Mouse (Mus musculus) natural killer cell, adult 2 months (primary cell): ENCODE data around the gene Oat.

ENCODE experiments used
- DNase-seq, 2 experiments: peaks; one replicate each; pipeline ENCODE4 v3.0.0; 2022; ENCODE audit warnings: low spot score in 2 of 2

Oat gene

GRCm38 (mm10) chr7:132576116-132576650 is at the start of gene Oat:
TSS of gene Oat (minus strand) at chr7:132576398.
- DNase-seq, result peak; percentile 88 to 92

DNA sequence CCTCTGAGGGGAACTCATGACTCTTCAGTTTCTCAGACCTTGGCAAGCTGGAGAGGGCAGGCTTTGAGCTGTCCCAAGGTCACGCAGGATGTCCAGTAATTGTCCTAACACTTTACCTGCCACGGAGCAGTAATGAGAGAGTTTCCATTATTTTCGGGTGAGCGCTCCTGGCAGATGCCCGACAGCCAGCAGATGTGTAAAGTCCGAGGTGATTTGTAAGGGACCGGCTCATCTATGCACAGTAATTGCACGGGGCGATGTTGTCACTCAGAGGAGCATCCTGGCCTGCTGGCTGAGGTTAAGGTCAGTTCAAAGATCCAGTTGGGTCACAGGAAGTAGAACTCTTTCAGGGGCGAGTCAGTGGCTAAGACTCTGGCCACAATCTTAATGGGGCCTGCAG is 48.0 kb upstream of the Oat start:
- no peak for DNase-seq

GRCm38 (mm10) chr7:132619975-132620918 is 44.0 kb upstream of the Oat start:
- no peak for DNase-seq

GRCm38 (mm10) chr7:132619549-132619948 is 43.4 kb upstream of the Oat start:
- no peak for DNase-seq

GRCm38 (mm10) chr7:132617021-132617564 is 40.9 kb upstream of the Oat start:
- no peak for DNase-seq

- no peak for DNase-seq
These were observed 40.2 kb upstream of the Oat start for GRCm38 (mm10) chr7:132616391-132616790.

- DNase-seq, result no peak
These were observed 39.1 kb upstream of the Oat start for GRCm38 (mm10) chr7:132615346-132615745.

DNA sequence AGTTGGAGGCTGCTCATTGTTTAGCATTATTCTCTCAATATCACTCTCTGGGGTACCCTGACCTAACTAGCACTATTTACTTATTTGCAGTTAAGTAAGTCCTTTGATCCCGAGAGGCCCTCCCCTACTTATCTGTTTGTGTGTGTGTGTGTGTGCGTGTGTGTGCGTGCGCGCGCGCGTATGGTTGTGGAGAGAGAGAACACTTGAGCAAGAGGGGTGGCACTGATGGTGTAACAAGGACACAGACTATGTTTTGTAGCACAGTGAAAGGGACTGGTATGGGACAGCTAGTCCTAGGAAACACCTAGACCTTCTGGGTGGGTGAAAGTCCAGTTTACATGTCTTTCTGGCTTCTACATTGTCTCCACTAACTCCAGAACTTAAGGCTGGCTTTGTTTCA is 35.3 kb upstream of the Oat start:
- no peak for DNase-seq

DNA sequence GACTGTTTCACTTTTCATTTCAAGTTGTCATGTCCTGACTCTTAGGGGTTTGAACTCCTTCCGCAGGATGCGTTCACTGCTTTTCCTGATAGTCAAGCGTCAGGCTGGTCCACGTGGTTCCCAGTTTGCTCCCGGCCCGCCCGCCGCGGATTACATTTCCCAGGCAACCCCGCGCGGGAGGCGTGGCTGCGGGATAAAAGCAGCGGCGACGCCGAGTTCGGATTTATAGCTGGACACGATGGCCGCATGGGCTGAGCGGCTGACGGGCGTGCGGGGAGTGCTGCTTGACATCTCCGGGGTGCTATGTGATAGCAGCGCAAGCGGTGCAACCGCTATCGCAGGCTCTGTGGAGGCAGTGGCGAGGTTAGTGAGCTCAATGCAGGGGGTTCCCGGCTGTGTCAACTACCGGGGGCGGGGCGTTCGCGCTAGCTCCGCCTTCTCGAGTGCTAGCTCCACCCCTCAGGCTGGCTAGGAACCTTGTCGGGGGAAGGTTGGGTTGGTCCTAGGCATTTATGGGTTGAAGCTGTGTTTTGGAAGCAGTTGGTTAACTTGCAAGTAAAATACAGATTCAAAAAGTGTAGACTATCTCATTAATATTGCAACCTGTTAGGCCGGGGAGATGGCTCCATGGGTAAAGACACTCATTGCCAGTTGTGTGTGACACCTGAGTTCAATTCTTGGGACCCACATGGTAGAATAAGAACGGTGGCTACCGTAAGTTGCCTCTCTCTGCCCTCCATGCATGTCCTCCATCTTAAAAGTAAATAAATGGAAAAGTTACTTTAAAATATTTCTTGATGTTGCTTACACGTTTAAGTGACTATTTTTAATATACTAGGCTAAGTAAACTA is 34.5 kb upstream of the Oat start, which contains the start of gene Lhpp:
Gene Lhpp (plus strand): TSS at position 171 of the 851 bp plus-strand sequence.
- DNase-seq, result peak; percentile 81 to 83

DNA sequence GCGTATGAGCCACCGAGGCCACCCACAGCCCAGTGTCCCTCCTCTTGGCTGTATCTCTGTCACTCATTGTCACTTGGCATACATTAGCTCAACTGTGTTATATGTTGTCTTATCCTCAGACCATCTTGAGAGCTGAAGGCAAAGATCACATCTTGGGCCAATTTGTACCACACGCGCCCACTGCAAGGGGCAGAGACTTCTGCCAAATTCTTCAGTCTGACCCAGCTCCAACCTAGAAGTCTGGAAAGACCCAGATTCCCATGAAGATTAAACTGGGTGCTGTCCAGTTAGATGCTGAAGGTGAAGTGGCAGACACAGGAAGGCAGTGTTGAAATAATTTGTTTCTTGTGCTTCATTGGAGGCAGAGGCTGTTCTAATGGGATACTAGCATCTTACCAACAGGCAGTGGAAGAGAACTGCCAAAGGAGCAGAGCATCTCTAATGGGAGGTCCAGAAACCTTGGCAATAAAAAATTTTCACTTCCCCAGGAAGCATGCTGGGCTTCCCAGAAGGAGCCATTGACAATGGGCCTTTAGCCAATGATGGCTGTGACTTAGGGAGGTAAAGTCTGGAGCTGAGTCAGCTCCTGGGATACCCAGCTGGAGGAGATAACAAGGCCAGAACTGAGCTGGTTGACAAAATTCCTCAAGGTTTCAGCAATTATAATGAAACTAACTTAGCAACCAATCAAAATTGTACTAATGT is 32.3 kb upstream of the Oat start:
- DNase-seq, result no peak

GRCm38 (mm10) chr7:132605689-132606088 is 29.5 kb upstream of the Oat start:
- DNase-seq, result no peak

- DNase-seq, result no peak
These were observed 28.5 kb upstream of the Oat start for GRCm38 (mm10) chr7:132604720-132605119.

DNA sequence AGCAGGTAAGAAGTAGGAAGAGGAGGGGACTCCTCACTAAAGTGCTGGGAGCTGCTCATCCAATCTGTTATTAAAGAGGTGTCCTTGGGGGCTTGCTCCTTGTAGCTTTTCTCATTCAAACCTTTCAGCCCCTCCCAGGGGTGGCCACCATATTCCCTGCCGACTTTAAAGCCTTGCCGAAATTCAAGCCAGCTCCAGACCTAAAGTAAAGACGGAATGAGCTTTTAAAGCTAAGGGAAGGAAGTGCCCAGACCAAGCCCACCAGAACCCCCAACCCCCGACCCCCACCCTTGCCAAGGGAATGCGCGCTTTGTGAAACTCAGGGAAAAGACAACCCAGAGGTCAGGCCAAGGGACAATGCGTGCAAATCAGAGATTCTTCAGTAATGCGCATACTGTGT is 24.7 kb upstream of the Oat start:
- no peak for DNase-seq

DNA sequence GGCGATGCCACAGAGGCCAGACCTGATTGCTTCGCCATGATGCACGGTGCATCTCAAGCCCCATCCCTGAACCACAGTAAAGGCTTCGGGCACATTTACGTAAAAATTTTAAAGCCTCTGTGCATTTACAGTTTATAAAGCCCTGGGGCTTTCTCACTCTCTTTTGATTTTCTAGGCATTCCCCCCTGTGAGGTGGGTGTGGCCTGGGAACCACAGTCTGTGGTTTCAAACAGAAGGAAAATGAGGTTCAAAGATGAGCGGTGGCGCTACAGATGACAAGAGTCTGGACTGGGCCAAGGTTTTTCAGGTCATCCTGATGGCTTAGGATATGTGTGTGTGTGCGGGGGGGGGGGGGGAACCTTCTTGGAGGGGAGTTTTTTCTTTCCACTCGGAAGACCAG is 23.8 kb upstream of the Oat start:
- no peak for DNase-seq

DNA sequence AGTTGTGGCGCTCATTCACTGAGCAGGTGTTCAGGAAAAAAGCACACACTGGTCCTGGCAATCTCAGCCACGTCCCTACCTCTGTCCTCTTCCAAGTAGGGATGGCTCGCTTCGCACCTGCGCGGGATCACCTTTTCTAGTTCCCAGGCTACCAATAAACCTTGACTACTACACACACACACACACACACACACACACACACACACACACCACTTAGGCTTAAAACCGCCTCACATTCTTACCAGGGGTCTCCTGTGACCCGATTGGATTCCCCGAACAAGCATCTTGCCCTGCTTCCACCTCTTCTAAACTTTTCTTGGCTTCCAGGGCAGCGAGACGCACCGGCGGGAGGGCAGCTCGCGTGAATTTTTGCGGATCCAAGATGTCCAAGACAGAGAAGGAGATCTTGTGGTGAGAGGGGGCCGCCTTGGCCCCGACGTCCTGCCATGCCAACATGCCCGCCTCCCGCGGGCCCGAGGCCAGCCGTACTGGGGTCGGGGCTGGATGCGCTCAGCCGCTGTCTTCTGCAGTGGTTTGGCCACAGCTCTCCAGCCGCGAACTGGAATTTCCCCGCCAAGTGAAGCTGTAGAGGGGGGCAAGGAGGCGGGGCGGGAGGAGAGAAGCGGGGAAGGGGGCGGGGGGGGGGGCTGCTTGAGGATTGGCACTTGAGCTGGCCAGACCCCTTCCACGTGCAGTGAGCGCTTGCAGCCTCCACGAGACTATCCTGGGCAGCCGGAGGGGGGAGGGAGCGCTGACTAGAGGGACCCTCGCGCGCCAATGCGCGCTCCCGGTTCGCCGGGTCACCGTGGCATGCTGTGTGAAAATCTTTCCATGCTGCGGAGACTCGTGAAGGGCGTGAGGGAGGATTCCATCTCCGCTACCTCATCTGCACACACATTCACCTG is 23.1 kb upstream of the Oat start, which contains the start of gene Nkx1-2:
Gene Nkx1-2 (minus strand): TSS at position 567 of the 905 bp plus-strand sequence.
- DNase-seq, result no peak

GRCm38 (mm10) chr7:132597251-132598041 is 21.2 kb upstream of the Oat start:
- no peak for DNase-seq

DNA sequence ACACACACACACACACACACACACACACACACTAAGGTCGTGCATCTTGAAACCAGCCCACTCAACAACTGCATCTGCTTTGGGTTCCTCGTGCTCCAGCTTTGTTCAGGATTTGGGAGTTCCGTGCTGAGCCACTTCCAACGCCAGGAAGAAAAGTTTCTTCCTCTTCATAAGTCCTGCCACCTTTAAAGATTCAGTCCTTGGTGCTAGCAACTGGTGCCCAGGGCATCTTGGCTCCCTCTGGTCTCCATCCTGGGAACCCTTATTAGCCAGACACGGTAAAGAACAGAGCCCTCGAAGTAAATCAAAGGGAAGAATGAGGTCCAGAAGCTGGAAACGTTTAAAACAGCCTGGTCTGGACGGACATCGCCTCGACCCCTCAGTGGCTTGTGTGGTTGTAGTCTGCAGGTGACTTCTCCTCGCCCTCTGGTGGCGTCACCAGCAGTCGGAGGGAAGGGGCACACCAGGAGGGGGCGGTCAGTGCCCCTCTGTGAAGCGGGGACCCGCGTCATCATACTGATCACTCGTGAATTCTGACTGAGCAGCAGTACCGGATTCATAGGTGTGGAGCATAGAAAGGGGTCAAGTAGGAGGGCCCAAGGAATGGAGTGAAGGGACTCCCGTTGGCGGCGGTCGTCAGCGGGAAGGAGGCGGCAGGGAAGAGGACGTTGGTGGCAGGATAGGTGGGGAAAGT is 20.5 kb upstream of the Oat start:
- no peak for DNase-seq

DNA sequence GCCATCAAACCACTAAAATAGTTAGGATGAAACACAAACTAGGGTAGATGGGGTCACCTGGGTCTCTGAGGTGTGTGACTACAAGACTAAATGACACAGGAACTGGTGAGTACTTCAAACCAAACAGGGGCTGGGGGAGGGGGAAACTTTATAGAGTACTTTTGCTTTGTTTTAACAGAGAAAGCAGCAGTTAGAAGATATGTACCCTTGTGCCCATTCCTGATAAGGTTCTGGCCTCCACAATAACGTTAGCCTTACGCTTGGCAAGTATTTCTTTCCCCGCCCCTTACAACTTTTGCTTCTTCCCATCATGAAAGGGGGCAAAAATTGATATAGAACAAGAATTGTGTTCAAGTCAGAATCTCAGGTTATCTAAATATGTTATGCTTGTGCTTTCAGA is 19.6 kb upstream of the Oat start:
- DNase-seq, result no peak

DNA sequence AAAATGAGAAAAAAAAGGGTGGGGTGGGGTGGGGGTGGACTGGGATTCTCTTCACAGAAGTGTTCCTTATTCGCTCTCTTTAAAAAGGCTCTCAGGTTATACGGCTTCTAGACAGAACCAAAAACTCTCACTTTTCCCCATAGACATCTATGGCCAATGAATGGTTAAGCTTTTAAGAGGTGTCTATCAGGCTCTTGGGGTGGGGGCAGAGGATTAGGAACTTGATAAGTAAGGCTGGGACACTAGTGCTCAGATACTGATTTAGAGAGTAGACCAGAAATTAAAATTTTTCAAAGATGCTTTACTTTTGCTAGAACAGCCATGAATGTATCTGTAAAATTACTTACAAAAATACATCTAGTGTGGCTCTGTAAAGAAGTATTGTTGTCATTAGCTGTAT is 18.1 kb upstream of the Oat start:
- no peak for DNase-seq
